Mouse (Mus musculus) adrenal gland, postnatal 25 days (tissue): ENCODE measurements around the gene Mogs. TPM values are rescaled to one million over a fixed set of nuclear protein-coding genes. Genes with fewer than 3 reads are reported as not detected.

Source experiments
- DNase-seq: peaks from one replicate; pipeline ENCODE4 v3.0.0; 2021; ENCODE audit warnings: mixed read lengths
- total RNA-seq: library from RNA; stranded (reverse); gene quantifications from 2 replicates; pipeline ENCODE4 v1.2.3, GENCODE M21; 2021

Gene Mogs
- total RNA-seq, 1 experiment from 2014 or later, result 82.2 TPM

DNA sequence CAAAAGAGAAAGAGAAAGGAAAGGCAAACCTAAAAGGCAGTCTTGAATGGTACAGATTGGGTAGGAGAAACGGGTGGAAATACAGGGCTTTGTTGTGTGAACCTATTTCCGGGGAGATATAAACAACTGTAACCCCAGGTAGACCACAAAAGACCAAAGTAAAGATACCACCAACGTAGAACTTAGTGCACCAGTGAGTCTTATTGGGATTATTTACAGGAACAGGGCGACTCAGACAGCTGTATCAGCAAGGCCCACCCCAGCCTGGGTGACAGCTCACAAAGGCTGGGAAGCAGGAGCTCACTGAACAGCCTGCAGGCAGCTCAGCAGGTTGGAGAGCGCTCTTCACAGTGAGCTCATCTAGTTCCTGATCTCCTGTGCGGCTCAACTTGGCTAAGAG lies 19.3 kb upstream of the Mogs start:
- DNase-seq, result no peak

GRCm38 (mm10) chr6:83098411-83098810 lies 16.9 kb upstream of the Mogs start:
- DNase-seq, result no peak

- DNase-seq, result peak; percentile 84
Observed at GRCm38 (mm10) chr6:83101316-83101687, 14.0 kb upstream of the Mogs start, which contains the start of the genes Ccdc142 and Gm42688. TSS of gene Ccdc142 (plus strand) at chr6:83101601. TSS of gene Gm42688 (plus strand) at chr6:83101617.

- peak; percentile 76 for DNase-seq
Observed at GRCm38 (mm10) chr6:83101688-83102556, 13.4 kb upstream of the Mogs start.

DNA sequence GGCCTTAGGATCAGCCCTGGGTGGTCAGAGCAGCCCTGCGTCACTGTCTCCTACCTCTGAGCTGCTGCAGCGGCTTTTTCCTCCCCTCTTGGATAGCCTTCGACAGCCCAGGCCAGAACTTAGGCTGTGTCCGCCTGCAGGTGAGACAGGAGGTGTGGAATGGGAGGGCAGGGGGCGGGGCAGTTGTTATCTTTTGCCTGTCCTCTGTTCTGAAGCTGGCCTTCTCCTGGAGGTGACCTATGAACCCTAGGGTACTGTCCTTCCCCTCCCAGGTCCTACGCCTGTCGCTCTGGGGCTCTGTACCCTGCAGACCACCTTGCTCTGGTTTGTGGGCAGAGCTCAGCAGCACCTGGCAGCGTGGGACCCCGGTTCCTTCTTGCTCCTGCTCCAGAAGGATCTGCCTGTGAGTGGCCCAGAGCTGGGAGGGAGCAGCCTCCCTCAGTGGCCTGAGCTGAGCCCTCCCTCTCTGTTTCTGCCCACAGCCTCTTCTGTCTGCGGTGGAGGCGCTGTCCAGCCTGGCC lies 12.1 kb upstream of the Mogs start:
- DNase-seq, result no peak

GRCm38 (mm10) chr6:83104158-83104557 lies 11.1 kb upstream of the Mogs start:
- no peak for DNase-seq

DNA sequence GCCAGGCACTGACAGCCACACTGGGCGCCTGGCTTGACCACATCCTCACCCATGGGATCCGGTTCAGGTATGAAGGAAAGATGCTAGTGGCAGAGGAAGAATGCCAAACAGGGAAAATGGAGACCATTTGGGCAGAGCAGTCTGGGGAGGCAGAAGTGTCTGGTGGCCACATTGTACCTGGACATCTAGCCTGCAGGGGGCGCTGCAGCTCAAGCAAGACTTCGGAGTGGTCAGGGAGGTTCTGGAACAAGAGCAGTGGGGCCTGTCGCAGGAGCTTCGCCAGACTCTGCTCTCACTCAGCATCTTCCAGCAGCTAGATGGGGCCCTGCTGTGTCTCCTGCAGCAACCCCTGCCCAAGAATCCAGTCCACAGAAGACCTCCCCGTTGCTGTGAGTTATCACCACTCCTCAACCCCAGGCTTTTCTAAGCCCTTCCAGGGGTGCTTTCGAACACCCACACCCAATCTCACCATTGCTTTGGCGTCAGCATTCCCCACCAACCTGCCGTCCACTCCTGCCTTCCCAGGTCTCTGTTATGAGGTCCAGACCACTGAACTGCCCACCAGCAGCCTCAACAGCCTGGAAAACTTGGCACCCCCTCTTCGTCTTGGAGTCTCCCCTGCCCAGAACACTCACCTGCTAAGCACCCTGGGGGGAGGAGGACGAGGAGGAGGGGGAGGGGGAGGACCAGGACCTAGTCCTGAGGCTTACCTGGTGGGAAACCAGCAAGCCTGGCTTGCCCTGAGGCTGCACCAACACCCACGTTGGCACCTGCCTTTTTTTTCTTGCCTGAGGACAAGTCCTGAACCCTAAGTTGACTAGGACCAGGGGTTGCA lies 7.5 kb upstream of the Mogs start:
- DNase-seq, result peak; percentile 86

- DNase-seq, result peak; percentile 84
Observed at GRCm38 (mm10) chr6:83108762-83109668, 6.3 kb upstream of the Mogs start, which contains the start of gene Mrpl53. TSS of gene Mrpl53 (plus strand) at chr6:83109040.

DNA sequence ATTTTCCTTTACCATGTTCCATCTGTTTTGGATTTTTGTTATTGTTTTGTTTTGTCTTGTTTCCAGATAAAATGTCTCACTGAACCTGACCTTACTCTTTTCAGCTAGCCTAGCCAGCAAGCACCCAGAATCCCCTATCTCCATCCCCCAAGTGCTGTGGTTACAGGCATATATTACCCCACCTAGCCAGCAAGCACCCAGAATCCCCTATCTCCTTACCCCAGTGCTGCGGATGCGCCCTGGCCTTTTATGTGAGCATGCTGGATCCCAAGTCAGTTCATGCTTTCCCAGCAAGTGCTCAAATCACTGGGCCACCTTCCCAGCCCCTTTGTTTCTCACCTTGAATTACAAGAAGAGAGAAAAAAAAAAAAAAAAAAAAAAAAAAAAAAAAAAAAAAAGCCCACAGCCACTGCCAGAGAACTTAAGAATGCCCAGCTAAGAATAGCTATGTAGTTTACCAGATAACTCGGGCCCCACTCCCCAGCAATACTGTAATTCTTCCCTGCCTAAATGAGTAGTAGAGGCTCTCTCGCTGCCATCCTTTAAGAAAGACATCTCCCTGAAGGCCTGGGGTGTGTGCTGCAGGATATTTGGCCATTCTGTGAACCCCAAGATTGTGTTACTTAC lies 3.7 kb upstream of the Mogs start:
- DNase-seq, result no peak

GRCm38 (mm10) chr6:83115682-83116372 lies 531 bp downstream of the Mogs start:
- DNase-seq, result no peak

DNA sequence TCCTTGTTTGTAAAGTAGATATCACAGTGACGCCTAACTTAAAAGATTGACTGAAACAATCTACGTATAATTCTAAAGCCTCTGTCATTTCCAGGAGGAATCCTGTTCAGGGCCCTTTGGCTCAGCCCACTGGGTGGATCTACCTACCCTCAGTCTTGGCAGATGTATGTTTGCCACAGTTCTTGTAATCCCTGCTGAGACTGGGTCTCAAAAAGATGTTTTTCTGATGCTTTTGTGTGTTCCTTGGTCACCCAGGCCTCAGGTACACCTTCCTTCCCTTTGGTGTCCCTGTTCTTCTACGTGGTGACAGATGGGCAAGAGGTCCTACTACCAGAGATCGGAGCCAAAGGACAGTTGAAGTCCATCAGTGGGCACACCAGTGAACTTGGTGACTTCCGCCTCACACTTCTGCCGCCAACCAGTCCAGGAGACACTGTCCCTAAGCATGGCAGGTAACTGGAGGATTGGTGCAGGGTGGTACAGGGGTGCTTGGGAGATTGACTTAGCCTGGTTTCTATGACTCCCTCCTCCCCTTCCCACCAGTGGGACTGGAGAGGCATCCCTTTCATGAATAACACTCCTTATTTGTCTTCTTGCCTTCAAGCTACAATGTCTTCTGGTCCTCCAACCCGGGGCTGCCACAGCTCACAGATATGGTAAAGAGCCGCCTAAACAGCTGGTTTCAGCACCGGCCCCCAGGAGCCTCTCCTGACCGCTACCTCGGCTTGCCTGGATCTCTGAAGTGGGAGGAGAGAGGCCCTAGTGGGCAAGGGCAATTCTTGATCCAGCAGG lies 1.3 kb downstream of the Mogs start:
- DNase-seq, result no peak

DNA sequence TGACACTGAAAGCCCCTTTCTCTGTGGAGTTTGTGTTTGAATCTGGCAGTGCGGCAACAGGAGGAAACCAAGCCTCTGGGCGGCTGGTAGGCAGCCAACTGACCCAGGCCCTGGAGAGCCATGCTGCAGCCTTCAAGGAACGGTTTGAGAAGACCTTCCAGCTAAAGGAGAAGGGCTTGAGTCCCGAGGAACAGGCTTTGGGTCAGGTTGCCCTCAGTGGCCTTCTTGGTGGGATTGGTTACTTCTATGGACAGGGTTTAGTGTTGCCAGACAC lies 1.8 kb downstream of the Mogs start:
- no peak for DNase-seq

- no peak for DNase-seq
Observed at GRCm38 (mm10) chr6:83117616-83118015, 2.3 kb downstream of the Mogs start.

DNA sequence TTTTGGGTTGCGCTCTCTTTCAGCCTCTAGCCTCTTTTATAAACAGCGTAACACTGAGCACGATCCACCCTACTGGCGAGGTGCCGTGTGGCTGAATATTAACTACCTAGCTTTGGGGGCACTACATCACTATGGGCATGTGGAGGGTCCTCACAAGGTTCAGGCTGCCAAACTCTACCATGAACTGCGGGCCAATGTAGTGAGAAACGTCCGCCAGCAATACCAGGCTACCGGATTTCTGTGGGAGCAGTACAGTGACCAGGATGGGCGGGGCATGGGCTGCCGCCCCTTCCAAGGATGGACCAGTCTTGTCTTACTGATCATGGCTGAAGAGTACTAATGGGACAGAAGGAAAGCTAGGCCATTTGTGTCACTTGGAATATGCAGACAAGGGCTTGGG lies 3.1 kb downstream of the Mogs start:
- no peak for DNase-seq

DNA sequence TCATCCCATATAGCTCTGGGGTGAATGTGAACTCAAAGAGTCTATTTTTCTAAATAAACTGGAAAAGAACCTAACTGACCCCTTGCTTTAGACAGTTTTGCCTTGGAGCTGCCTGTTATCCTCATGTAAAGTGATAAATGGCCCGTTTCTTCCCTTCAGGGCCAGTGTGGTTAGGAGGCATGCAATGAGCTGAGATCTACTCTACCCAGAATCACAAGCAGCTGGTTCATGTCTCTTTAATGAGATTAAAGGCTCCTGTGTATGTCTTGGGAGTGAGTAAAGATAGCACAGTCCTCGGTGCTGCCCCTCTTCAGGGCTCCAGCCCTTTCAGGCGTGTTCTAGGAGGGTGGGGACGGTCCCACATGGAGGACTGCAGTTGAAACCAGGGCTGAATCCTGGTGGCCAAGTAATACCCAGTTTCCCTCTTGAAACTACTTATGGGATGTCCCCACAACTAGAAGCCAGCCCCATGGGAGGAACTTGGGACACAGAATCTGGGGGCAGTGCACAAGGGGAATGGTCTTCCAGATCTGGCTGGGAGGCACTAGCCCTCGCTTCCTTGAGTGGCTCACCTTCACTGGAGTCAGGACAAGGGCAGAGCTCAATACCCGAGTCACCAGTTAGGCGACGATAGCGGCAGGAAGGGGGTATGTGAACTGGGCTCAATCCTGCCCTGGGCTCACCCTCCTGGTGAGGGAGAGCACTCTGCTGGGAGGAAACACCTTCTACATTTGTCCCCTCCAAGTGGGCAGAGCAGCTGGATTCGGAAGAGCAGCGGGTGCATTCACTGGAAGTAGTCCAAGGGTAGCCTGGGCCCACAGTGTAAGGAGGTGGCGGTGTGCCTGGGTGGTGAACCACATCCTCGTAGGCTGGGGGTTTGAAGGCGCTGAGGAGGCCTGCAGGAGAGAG lies 3.8 kb downstream of the Mogs start:
- no peak for DNase-seq

DNA sequence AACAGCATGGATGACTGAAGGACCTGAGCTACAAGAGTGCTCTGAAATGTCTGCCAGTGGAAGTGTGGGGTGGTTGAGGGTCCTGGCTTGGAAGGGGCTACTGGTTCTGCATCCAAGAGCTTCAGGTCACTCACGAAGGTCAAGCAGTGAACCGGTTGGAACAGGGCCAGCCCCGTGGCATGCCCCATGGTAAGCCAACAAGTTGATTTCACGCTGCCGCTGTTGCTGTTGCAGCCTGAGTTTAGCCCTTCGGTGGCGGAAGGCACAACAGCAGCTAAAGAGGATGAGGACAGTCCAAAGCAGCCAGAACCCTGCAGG lies 4.4 kb downstream of the Mogs start:
- DNase-seq, result no peak

DNA sequence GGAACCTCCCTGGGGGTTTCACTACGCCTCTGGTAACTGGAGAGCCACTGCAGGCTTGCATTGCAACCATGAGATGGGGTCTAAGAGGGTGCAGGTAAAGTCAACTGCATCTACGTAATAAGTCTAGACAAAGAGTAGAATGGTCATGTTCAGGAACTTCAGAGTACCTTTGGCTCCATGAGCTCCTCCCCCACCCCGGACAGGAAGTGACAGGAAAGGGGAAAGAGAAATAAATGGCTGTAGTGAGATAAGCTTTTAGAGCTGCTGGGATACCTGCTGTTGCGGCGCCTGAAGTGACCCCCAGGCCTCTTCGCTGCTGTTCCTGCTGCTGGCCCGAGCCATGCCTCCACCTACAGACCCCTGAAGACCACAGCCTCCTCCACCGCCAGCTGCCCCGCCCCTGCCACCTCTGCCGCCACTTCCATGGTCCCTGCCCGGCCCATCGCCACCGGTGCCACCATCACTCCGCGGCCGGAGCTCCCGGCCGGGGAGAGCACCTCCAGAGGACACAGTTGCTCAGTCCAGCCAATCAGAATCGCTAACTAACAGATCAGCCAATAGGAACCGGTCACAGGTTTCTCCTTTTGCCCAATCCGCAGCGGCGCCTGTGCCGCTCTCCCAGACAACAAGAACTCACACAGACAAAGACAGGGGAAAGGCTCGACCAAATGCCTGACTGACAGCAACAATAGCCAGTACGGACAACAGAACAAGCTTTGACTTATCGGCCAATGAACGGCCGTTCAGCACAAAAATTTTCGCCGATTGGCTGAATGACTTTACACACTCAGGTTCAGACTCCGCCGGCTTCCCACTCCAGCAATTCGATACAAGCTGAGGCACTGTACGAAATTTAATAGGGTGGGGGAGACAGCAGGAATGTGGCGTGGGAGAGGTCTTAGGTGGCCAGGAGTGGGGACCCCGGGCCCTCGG lies 5.9 kb downstream of the Mogs start, which contains the start of gene Wbp1:
Gene Wbp1 (minus strand): TSS at position 630 of the 933 bp plus-strand sequence.
- DNase-seq, result peak; percentile 88
